ENCODE assay signal across 27 mouse cellular contexts in genomic region chr2:33977576-33978352, GRCm38 (mm10).
DNase-seq lines count a peak whose midpoint lies in the region; ATAC-seq and TF ChIP-seq lines count a peak whose summit lies in the region.
"Had no signal": no experiment of that assay in that cellular context is flagged by ENCODE, and none has a peak within 500 bp of the region (broad histone marks: within the 10 kb centered on the region; RNA-seq: fewer than 3 reads in every experiment).

No protein-coding gene starts in this region.

- DNase-seq in heart, adult 11 months: peak; percentile 75
- DNase-seq in heart, adult 9 months (ENCODE audit: low spot score in 2 of 2): no peak
- no peak for DNase-seq in neural tube, embryonic 10.5 days (ENCODE audit: extremely low spot score, low spot score)
- DNase-seq in limb, embryonic 10.5 days (ENCODE audit: low spot score): no peak
- DNase-seq in cerebellum, adult 2 months: no peak
- DNase-seq: adrenal gland, postnatal 14 days; cerebellum, adult 11-12 months; cerebellum, postnatal 14 days; gastrocnemius, postnatal 14 days; heart, postnatal 14 days; kidney, adult 8-10 months; kidney, postnatal 4 days; layer of hippocampus, adult 9-11 months; liver; thymus, adult 2 months had no signal

- no peak for TF ChIP-seq CTCF in E14TG2a.4 (conservative IDR thresholded peaks at IDR 0.05; ENCODE audit: low read length)
- no peak for TF ChIP-seq CTCF in cerebellum, adult 2 months (IDR thresholded peaks at IDR 0.05; ENCODE audit: borderline replicate concordance, insufficient read depth, low read depth, low read length)

- H3K9ac ChIP-seq in neural tube, embryonic 13.5 days: no peak overlapping the region
- no peak overlapping the region for H3K9ac ChIP-seq in midbrain, embryonic 15.5 days
- H3K9ac ChIP-seq: embryonic facial prominence, embryonic 15.5 days; forebrain, embryonic 12.5 days; heart, embryonic 13.5 days; intestine, embryonic 15.5 days; liver, embryonic 15.5 days; lung, embryonic 15.5 days; midbrain, embryonic 12.5 days had no signal

- TF ChIP-seq POLR2A in cerebellum, adult 2 months (IDR thresholded peaks at IDR 0.05; ENCODE audit: borderline replicate concordance, insufficient read depth, low read length): no peak

- H3K4me3 ChIP-seq in neural tube, embryonic 13.5 days: no peak overlapping the region
- H3K4me3 ChIP-seq in E14TG2a.4 (replicated peaks; ENCODE audit: low read length): peak overlapping the region; percentile 51
- H3K4me3 ChIP-seq in limb, embryonic 10.5 days: no peak overlapping the region
- no peak overlapping the region for H3K4me3 ChIP-seq in cerebellum, adult 2 months (replicated peaks; ENCODE audit: insufficient read depth, low read depth, low read length)
- H3K4me3 ChIP-seq in midbrain, embryonic 15.5 days: no peak overlapping the region
- H3K4me3 ChIP-seq: embryonic facial prominence, embryonic 15.5 days; forebrain, embryonic 12.5 days; heart, embryonic 13.5 days; intestine, embryonic 15.5 days; liver, embryonic 15.5 days; lung, embryonic 15.5 days; midbrain, embryonic 12.5 days had no signal

- peak overlapping the region; percentile 42 for H3K27ac ChIP-seq in neural tube, embryonic 13.5 days (replicated peaks)
- peak overlapping the region; percentile 36; the same call in 1 of the 2 replicates for H3K27ac ChIP-seq in limb, embryonic 10.5 days
- no peak overlapping the region for H3K27ac ChIP-seq in cerebellum, adult 2 months (ENCODE audit: insufficient read depth, low read length)
- H3K27ac ChIP-seq in midbrain, embryonic 15.5 days: no peak overlapping the region
- H3K27ac ChIP-seq: embryonic facial prominence, embryonic 15.5 days; forebrain, embryonic 12.5 days; heart, embryonic 13.5 days; hindbrain, postnatal 0 days; intestine, embryonic 15.5 days; kidney, postnatal 0 days; liver, embryonic 15.5 days; lung, embryonic 15.5 days; midbrain, embryonic 12.5 days had no signal

- peaks cover 25% of the 10 kb centered on the region for H3K4me1 ChIP-seq in neural tube, embryonic 13.5 days (replicated peaks)
- H3K4me1 ChIP-seq in E14TG2a.4 (replicated peaks; ENCODE audit: low read depth, low read length): peaks cover 38% of the 10 kb centered on the region
- H3K4me1 ChIP-seq in limb, embryonic 10.5 days: peaks cover 38% of the 10 kb centered on the region
- H3K4me1 ChIP-seq in cerebellum, adult 2 months (ENCODE audit: control insufficient read depth, insufficient read depth, low read length): no peaks in the 10 kb centered on the region
- H3K4me1 ChIP-seq in midbrain, embryonic 15.5 days: peaks cover 28% of the 10 kb centered on the region
- H3K4me1 ChIP-seq: embryonic facial prominence, embryonic 15.5 days; heart, embryonic 13.5 days; intestine, embryonic 15.5 days; liver, embryonic 15.5 days; lung, embryonic 15.5 days had no signal

- H3K36me3 ChIP-seq in neural tube, embryonic 13.5 days: no peaks in the 10 kb centered on the region
- H3K36me3 ChIP-seq in E14TG2a.4 (ENCODE audit: insufficient read depth, low read length): no peaks in the 10 kb centered on the region
- H3K36me3 ChIP-seq in limb, embryonic 10.5 days: no peaks in the 10 kb centered on the region
- no peaks in the 10 kb centered on the region for H3K36me3 ChIP-seq in midbrain, embryonic 15.5 days (replicated peaks)
- H3K36me3 ChIP-seq: embryonic facial prominence, embryonic 15.5 days; forebrain, embryonic 12.5 days; heart, embryonic 13.5 days; intestine, embryonic 15.5 days; liver, embryonic 15.5 days; lung, embryonic 15.5 days; midbrain, embryonic 12.5 days had no signal

- H3K27me3 ChIP-seq in neural tube, embryonic 13.5 days: no peaks in the 10 kb centered on the region
- peaks cover 30% of the 10 kb centered on the region for H3K27me3 ChIP-seq in E14TG2a.4 (ENCODE audit: insufficient read depth, low read length)
- H3K27me3 ChIP-seq in limb, embryonic 10.5 days (ENCODE audit: low read depth, poor library complexity, severe bottlenecking): peaks cover 31% of the 10 kb centered on the region; the same call in 1 of the 2 replicates
- no peaks in the 10 kb centered on the region for H3K27me3 ChIP-seq in cerebellum, adult 2 months (ENCODE audit: control insufficient read depth, insufficient read depth, low read length)
- no peaks in the 10 kb centered on the region for H3K27me3 ChIP-seq in midbrain, embryonic 15.5 days (replicated peaks)
- H3K27me3 ChIP-seq: embryonic facial prominence, embryonic 15.5 days; intestine, embryonic 15.5 days; liver, embryonic 15.5 days; lung, embryonic 15.5 days had no signal

- no peaks in the 10 kb centered on the region for H3K9me3 ChIP-seq in neural tube, embryonic 13.5 days
- H3K9me3 ChIP-seq in E14TG2a.4 (ENCODE audit: low read length): no peaks in the 10 kb centered on the region
- no peaks in the 10 kb centered on the region for H3K9me3 ChIP-seq in limb, embryonic 10.5 days (replicated peaks)
- H3K9me3 ChIP-seq in midbrain, embryonic 15.5 days: no peaks in the 10 kb centered on the region
- H3K9me3 ChIP-seq: embryonic facial prominence, embryonic 15.5 days; forebrain, embryonic 12.5 days; heart, embryonic 13.5 days; intestine, embryonic 15.5 days; liver, embryonic 15.5 days; lung, embryonic 15.5 days; midbrain, embryonic 12.5 days had no signal

- no peak overlapping the region for H3K4me2 ChIP-seq in neural tube, embryonic 13.5 days
- no peak overlapping the region for H3K4me2 ChIP-seq in midbrain, embryonic 15.5 days
- H3K4me2 ChIP-seq: embryonic facial prominence, embryonic 15.5 days; forebrain, embryonic 12.5 days; heart, embryonic 13.5 days; intestine, embryonic 15.5 days; liver, embryonic 15.5 days; lung, embryonic 15.5 days; midbrain, embryonic 12.5 days had no signal

- ATAC-seq in neural tube, embryonic 13.5 days (ENCODE audit: low read depth): no peak
- ATAC-seq in midbrain, embryonic 15.5 days (replicated peaks): no peak
- ATAC-seq: hindbrain, postnatal 0 days; intestine, embryonic 15.5 days had no signal

- WGBS in neural tube, embryonic 13.5 days: 59% methylated on average over 20 of the region's 20 CpGs
- WGBS in limb, embryonic 10.5 days: 76% methylated on average over 20 of the region's 20 CpGs
- 86% methylated on average over 20 of the region's 20 CpGs for WGBS in cerebellum, adult 2 months
- WGBS in midbrain, embryonic 15.5 days: 77% methylated on average over 20 of the region's 20 CpGs

Comparison
In these comparisons a context has a peak if more than half of its experiments do, and no peak if none do; other contexts are left out.
1. H3K27ac ChIP-seq: peak in neural tube, embryonic 13.5 days (single experiment) and limb, embryonic 10.5 days (single experiment); none in cerebellum, adult 2 months (single experiment) and midbrain, embryonic 15.5 days (single experiment).